Mouse (Mus musculus) urinary bladder, postnatal 25 days (tissue): ENCODE results near the gene Nsun2.

Experiments used
- DNase-seq: peaks from one replicate; pipeline ENCODE4 v3.0.0; 2022; ENCODE audit warnings: low spot score

The Nsun2 gene

DNA sequence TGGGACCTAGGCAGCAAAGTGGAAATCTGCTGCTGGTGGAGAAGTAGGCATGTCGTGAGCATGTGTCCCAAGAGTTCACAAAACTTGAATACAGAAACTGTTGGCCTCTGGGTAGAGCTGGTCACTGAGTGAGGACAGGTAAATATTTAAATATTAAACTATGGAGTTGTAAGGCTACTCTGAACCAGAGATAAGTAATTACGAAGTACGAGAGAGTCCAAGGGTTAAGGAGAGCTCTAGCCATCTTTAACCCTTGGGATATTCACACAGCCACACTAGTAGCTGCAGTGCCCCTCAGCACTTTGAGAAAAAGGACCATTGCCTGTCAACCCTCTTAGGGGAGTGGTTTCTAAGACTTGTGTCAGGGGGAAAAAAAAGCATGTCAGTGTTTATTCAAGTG lies 102.8 kb downstream of the Nsun2 start:
- no peak for DNase-seq

DNA sequence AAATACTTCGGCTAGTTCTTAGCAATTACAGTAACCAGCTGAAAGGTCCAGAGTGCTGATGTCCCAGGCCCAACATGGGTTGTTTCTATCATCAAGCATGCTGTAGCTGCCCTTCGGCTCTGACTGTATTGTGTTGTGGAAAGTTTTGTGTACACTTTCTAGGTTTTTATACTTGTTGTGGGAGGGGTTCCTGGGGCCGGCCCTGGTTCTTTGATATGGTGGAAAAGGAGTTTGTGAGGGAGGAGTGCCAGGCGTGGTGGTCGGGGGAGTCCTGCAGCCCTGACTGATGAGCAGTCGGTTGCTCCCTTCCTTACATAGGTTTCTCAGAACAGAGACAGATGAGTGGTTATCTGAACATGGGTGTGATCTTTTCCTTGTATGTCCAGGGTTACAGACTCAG lies 103.3 kb downstream of the Nsun2 start:
- no peak for DNase-seq

DNA sequence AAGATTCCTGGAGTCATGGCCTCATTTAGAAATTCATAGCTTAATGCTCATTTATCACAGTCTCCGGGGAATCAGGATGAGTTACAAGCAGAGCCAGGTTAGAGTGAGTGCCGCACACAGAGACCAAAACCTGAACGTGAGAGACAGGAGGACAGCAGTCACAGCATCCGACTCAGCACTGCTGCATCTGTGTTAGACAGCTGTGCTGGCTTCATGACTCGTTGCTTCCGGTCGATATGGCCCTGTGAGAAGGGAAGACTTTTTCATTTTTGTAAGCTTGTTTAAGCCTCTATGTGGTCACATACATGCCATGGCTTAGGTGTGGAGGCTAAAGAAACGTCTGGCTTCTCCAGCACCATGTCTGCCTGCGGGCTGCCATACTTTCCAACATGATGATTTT lies 104.1 kb downstream of the Nsun2 start:
- no peak for DNase-seq

DNA sequence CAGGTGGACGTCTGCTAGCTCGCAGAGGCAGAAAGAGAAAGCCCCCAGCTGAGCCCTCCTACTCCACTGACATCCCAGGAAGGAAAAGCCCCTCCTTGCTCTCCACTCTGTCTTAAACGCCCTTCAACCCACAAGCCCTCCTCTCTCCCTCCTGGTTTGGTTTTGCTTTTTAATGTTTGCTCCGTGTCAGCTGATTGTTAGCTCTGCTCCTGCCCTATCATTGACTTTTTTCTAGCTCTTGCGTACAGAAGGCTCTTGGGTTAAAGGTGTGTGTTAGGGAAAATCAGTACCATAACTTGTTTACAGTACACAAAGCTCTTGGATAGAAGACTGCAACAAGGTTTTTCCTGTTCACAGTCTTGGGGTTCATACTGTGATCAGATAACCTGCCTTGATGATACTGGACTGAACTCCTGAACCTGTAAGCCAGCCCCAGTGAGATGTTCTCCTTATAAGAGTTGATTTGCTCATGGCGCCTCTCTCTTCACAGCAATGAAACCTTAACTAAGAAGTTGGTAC lies 104.6 kb downstream of the Nsun2 start:
- DNase-seq, result no peak

GRCm38 (mm10) chr13:69639251-69639650 lies 105.7 kb downstream of the Nsun2 start:
- DNase-seq, result no peak

GRCm38 (mm10) chr13:69640126-69640525 lies 106.6 kb downstream of the Nsun2 start:
- DNase-seq, result no peak

DNA sequence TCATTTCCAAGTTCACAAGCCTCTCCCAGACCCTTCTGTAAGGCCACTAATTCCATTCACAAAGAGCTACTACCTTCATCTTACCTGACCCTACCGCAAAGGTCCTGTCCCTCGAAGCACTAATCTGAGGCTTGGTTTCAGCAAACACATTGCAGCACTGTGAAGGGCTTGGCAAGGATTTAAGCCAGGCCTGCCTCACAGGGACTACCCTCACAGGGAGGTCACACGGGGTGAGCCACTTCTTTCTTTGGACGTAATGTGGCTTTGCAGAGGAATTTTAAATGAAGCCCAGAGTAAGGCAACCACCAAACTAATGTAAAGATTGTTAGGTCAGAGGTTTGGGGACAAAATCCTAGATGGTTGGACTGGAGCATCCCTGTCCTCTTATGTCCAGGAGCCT lies 107.0 kb downstream of the Nsun2 start:
- no peak for DNase-seq

- no peak for DNase-seq
These were observed 107.5 kb downstream of the Nsun2 start for GRCm38 (mm10) chr13:69641017-69641416.

DNA sequence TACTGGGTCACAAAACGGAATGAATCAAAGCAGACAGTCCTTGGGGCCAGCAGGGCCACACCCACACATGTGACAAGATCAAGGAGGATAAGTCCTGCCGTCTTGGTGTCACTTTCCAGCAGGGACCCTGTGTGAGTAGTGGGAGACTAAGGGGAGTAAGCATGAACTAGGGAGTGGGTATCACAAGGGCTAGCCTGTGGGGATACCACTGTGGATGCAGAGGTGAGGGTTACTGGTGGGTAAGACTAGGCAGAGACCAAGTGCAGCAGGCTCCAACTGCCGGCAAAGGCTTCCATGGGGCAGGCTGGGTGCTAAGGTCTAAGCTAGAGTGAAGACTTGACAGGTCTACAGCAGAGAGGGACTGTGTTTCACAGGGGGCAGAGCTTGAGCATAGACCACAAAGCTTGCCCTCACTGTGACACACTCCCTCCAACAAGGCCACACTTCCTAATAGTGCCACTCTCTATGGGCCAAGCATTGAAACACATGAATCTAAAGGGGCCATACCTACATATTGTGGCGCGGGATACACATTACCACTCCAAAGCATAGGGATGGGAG lies 109.2 kb downstream of the Nsun2 start:
- DNase-seq, result no peak

GRCm38 (mm10) chr13:69643937-69644336 lies 110.4 kb downstream of the Nsun2 start:
- no peak for DNase-seq

- DNase-seq, result no peak
These were observed 111.1 kb downstream of the Nsun2 start for GRCm38 (mm10) chr13:69644427-69645166.

DNA sequence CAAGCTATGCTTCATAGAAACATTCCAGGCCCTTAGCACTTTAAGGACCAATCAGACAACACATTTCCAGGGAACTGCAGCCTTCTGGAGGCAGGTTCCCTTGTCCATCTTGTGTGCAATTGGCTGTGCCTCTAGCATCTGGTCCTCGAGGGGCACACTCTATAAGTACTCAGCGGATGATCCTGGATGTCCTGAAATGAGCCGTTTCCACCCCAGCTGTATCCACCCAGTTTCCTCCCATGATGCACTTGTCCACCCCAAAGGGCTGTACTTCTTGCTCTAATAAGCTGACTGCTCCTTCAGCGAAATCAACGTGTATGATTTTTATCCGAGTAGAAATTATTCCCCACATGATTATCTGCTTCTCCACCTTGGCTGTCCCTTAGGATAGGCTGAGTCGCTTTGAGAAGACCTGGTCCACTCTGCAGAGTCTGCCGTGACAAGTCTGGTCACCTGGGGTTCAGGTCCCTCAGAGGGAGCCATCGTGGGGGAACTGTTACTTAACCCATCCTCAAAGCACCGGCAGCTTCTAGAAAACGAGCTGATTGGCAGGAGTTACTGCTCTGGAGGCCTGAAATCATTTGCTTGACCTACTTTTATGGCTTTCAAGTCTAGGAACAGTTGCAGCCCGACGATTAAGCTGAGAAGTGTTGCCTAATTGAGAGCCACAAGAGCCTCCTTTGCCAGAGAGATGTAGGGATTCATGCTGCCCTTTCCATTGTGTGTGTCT lies 112.3 kb downstream of the Nsun2 start:
- DNase-seq, result no peak

DNA sequence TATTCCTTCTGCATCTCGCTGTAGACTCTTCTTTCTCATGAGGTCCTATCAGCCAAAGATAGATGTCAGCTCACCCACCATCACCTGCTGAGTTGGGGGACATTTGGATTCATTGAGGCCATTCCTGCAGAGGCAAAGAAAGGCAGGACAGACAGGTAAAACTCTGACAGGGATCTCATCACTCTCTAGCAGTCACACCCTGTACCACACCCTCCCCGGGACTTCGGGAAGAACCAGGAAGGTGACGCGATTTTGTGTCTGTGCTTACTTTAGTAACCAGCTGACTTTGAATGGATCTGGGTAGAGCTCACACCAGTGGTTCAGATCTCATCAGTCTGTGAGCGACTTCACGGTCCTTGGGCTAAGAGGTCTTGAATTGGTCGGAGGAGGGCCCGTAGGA lies 112.9 kb downstream of the Nsun2 start:
- no peak for DNase-seq

GRCm38 (mm10) chr13:69654508-69654907 lies 121.0 kb downstream of the Nsun2 start:
- DNase-seq, result no peak

GRCm38 (mm10) chr13:69672121-69672520 lies 138.6 kb downstream of the Nsun2 start:
- no peak for DNase-seq

- no peak for DNase-seq
These were observed 139.0 kb downstream of the Nsun2 start for GRCm38 (mm10) chr13:69672565-69672964.

DNA sequence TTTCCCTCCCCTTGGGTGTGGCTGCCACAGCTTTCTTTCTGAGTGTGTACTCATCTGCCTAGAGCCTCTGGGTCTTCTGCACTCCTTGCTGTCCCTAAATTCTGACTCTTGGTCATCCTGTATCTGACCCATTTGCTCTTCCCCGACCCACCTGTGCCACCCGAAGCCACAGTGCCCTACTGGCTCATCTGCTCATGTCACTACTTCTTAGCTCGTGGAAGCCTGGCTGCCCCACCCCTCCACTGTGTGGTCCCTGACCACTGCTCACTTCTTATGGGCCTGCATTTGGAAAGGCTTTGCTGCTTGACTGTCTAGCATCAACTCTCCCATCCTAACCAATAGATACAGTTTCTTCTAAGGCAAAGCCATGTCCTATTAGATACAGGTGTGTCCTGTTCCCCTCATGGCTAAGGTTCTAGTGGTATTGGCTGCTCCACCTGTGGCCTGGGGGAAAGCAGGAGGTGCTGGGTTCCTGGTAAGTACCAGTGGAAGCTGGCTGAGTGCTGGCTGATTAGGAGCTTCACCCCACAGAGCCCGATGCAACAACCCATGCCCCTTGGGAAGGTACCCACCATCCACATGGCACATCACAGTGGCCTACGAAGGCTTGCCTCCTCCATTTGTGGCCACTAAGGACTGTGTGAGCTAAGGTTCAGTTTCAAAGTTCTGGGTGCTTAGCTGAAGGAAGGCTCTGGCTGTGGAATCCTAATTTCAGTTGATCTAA lies 139.8 kb downstream of the Nsun2 start:
- DNase-seq, result no peak

- no peak for DNase-seq
These were observed 140.5 kb downstream of the Nsun2 start for GRCm38 (mm10) chr13:69673921-69674618.
